Mouse (Mus musculus) intestine, embryonic 14.5 days (tissue): ENCODE results near the gene Hoxa5. TPM values are rescaled to one million over a fixed set of nuclear protein-coding genes. Genes with fewer than 3 reads are reported as not detected.

Experiments used
- ATAC-seq: fragments of 200-750 bp; cut with Nextera tagmentation; replicated peaks from 2 replicates; pipeline ENCODE4 v1.8.0; 2017; ENCODE audit warnings: low read depth, moderate number of reproducible peaks, moderate TSS enrichment, moderate library complexity; ENCODE audit not compliant: low FRiP score, low TSS enrichment
- DNase-seq: peaks from one replicate; pipeline ENCODE4 v3.0.0-alpha.2; 2018; ENCODE audit warnings: low spot score
- H3K27ac ChIP-seq: fragments of 300-500 bp; sonication (generic); 2 replicates; pipeline ENCODE4 v1.5.1; 2014; ENCODE audit warnings: low read depth, mild to moderate bottlenecking, control low read depth
- H3K27me3 ChIP-seq: fragments of 300-500 bp; sonication (generic); replicated peaks from 2 replicates; pipeline ENCODE4 v1.6.1; 2014; ENCODE audit warnings: low read length, control low read depth; ENCODE audit not compliant: control insufficient read depth, insufficient read depth
- H3K36me3 ChIP-seq: fragments of 300-500 bp; sonication (generic); 2 replicates; pipeline ENCODE4 v1.6.1; 2014; ENCODE audit warnings: low read length, control low read depth; ENCODE audit not compliant: control insufficient read depth, insufficient read depth
- H3K4me1 ChIP-seq: fragments of 300-500 bp; sonication (generic); replicated peaks from 2 replicates; pipeline ENCODE4 v1.6.1; 2014; ENCODE audit warnings: low read length, control low read depth, mixed read lengths; ENCODE audit not compliant: control insufficient read depth, insufficient read depth
- H3K4me2 ChIP-seq: fragments of 300-500 bp; sonication (generic); 2 replicates; pipeline ENCODE4 v1.6.1; 2014; ENCODE audit warnings: low read length
- H3K4me3 ChIP-seq: fragments of 300-500 bp; sonication (generic); 2 replicates; pipeline ENCODE4 v1.5.1; 2014; ENCODE audit warnings: low read depth, low read length, control low read depth, mixed read lengths
- H3K9ac ChIP-seq: fragments of 300-500 bp; sonication (generic); 2 replicates; pipeline ENCODE4 v1.6.1; 2014; ENCODE audit warnings: mild to moderate bottlenecking, low read length
- H3K9me3 ChIP-seq: fragments of 300-500 bp; sonication (generic); 2 replicates; pipeline ENCODE4 v1.6.1; 2016; ENCODE audit warnings: low read length, control low read depth; ENCODE audit not compliant: control insufficient read depth
- WGBS: fragments of 180-500 bp; shearing (Covaris S2); extraction: QIAGEN DNeasy Blood & Tissue Kit; methylation state at CpG from one replicate; pipeline ENCODE4 v1.1.7; 2014; 5-methylcytosine and 5-hydroxymethylcytosine counted together
- polyA plus RNA-seq: library from polyadenylated mRNA; unstranded; fragments of >200 nt; fragmentation: Nextera tagmentation; extraction: Ambion mirVana; gene quantifications from 2 replicates; pipeline ENCODE4 v1.2.1, GENCODE M21; 2014

Gene Hoxa5
- polyA plus RNA-seq, 1 experiment from 2014 or later = 34.1 TPM

DNA sequence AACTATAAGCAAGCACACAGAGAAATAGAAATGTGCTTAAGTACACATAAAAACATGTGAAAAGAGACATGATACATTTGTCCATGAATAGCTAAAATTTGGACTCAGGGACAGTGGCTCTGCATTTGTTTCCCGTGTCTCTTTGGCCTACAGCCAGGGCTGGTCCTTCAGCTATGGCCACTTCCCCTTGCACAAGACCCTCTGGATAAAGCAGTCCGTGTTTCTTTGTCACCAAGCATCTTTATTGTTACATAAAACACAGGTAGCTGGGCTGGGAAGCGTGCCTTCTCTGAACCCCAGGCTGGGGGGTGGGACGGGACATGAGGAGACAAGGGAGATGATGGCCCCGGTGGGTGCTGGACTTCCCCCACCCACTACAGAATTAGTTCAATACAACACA lies 9.9 kb upstream of the Hoxa5 start:
- ATAC-seq (no peak), DNase-seq (no peak)
- 47% methylated on average over 5 of the region's 5 CpGs for WGBS
- Histone ChIP-seq H3K27ac (no peak overlapping the region), H3K27me3 (peaks cover 87% of the 10 kb centered on the region), H3K36me3 (no peaks in the 10 kb centered on the region), H3K4me2 (0 out of 2 replicates have a peak overlapping the region, but pooled peaks have one; percentile 78), H3K9ac (no peak overlapping the region), H3K9me3 (no peaks in the 10 kb centered on the region), H3K4me3 (0 out of 2 replicates have a peak overlapping the region, but pooled peaks have one; percentile 64), H3K4me1 (peaks cover 23% of the 10 kb centered on the region; the same call in 1 of the 2 replicates)

DNA sequence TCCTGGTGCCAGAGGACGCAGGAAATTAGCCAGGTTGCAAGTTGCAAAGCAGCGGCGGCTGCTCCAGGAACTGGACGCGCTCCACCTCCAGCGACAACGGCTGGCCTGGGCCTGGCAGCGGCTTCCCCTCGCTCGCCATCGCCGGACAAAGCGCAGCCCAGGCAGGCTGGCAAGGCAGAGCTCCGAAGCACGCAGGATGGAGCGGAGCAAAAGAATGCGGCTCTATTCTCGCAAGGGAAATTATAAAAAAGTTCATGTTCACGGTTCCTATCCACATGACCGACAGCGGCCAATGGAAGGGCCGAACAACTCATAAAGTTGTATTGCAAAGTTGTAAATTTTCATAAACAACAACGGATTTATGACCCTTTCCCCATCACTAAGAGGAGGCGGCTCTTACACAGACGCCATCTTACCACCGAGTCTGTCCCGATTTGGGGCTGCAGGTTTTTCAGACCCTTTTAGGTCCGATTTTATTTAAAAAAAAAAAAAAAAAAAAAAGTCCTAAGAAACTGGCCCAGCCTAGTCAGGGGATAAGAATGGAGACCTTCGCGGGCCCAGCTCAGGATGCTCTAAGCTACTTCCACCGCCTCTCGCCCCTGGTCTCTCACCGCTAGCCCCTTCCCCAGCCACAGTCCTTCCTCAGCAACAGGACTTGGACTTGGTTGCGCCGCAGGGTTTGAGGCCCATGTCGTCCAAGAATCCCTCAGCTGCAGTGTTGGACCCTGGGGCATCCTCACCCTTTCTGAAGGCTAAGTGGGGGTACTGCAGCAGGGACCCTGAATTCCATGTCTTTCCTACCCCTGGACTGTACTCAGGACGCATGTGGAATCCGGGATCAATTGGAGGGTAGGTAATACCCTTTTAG lies 9.0 kb upstream of the Hoxa5 start, which contains the start of the genes Hoxa3 and Gm28308:
TSS of gene Hoxa3 (minus strand) at position 218 of the 868 bp plus-strand sequence.
TSS of gene Gm28308 (minus strand) at position 221 of the 868 bp plus-strand sequence.
- H3K9ac ChIP-seq = peak within 1 kb of the TSS; percentile 69
- H3K9me3 ChIP-seq = no peaks in the 10 kb centered on the region
- 5% methylated on average over 38 of the region's 38 CpGs for WGBS
- peaks cover 86% of the 10 kb centered on the region for H3K27me3 ChIP-seq
- ATAC-seq (peak; percentile 36; the same call in 1 of the 2 replicates), DNase-seq (peak; percentile 78)
- H3K4me3 ChIP-seq = peak within 1 kb of the TSS; percentile 64
- H3K36me3 ChIP-seq = no peaks in the 10 kb centered on the region
- H3K4me1 ChIP-seq = peaks cover 30% of the 10 kb centered on the region
- peak within 1 kb of the TSS; percentile 87 for H3K27ac ChIP-seq
- H3K4me2 ChIP-seq = peak within 1 kb of the TSS; percentile 78

DNA sequence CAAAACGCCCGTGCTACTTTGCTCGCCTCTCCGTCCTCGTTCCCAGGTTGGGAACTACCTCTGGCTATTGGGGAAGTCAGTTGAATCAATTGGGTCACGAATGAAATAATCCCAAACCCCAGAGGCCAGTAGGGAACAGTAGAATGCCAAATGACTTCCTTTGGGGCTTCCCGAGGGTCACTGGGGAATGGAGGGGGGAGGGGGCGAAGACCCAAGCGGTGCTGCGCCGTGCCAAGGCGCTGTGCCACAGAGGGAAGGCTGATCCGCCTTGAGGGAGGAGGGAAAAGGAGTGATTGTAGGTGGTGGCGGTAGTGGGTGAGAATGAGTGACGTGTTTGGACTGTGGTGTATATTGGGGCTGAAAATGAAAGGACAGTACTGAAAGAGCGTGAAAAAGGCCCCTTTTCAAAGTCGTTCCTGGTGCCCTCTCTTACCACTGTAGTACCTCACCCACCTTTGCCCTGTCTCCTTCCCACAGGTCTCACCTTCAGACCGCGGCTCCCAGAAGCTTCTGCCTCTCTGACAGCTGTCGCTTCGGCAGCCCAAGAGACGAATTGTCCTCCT lies 8.2 kb upstream of the Hoxa5 start:
- Histone ChIP-seq H3K9ac (peak overlapping the region; percentile 69), H3K27me3 (peaks cover 81% of the 10 kb centered on the region), H3K4me1 (peaks cover 32% of the 10 kb centered on the region), H3K9me3 (no peaks in the 10 kb centered on the region), H3K4me2 (peak overlapping the region; percentile 78), H3K4me3 (peak overlapping the region; percentile 64), H3K27ac (peak overlapping the region; percentile 87), H3K36me3 (no peaks in the 10 kb centered on the region)
- 5% methylated on average over 22 of the region's 22 CpGs for WGBS
- ATAC-seq (no peak), DNase-seq (peak; percentile 75)

DNA sequence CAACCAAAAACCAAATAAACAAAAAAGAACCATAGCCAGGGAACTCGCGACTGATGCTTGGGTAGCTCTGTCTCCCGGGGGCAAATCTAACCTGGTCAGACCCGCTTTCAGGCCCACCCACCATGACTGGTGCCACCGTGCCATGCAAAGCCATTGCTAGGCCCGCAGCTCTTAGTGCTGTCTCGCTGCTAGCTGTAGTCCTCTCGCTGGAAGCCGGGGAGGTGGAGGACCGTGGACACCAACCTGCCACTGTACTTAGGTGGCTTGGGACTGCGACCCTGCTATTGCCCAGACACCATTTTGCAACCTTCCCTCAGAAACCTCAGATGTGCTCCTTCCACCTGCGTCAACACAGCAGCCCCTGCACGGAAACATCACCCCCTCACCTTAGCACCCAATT lies 7.6 kb upstream of the Hoxa5 start:
- peaks cover 34% of the 10 kb centered on the region for H3K4me1 ChIP-seq
- H3K4me2 ChIP-seq = peak overlapping the region; percentile 78
- H3K27me3 ChIP-seq = peaks cover 84% of the 10 kb centered on the region
- 4% methylated on average over 13 of the region's 13 CpGs for WGBS
- no peaks in the 10 kb centered on the region for H3K36me3 ChIP-seq
- DNase-seq = peak; percentile 81
- H3K27ac ChIP-seq = peak overlapping the region; percentile 87; the same call in 1 of the 2 replicates
- no peak for ATAC-seq
- peak overlapping the region; percentile 69 for H3K9ac ChIP-seq
- peak overlapping the region; percentile 64 for H3K4me3 ChIP-seq
- H3K9me3 ChIP-seq = no peaks in the 10 kb centered on the region

GRCm38 (mm10) chr6:52211170-52211935 lies 7.0 kb upstream of the Hoxa5 start:
- WGBS = 2% methylated on average over 37 of the region's 37 CpGs
- H3K36me3 ChIP-seq = no peaks in the 10 kb centered on the region
- H3K4me3 ChIP-seq = peak overlapping the region; percentile 64
- H3K4me1 ChIP-seq = peaks cover 38% of the 10 kb centered on the region
- H3K27ac ChIP-seq = peak overlapping the region; percentile 87; the same call in 1 of the 2 replicates
- ATAC-seq = peak; percentile 37
- H3K9me3 ChIP-seq = no peaks in the 10 kb centered on the region
- H3K27me3 ChIP-seq = peaks cover 80% of the 10 kb centered on the region
- peak; percentile 83 for DNase-seq
- peak overlapping the region; percentile 78 for H3K4me2 ChIP-seq
- peak overlapping the region; percentile 69 for H3K9ac ChIP-seq

GRCm38 (mm10) chr6:52209685-52210046 lies 5.3 kb upstream of the Hoxa5 start:
- Histone ChIP-seq H3K9ac (peak overlapping the region; percentile 51), H3K4me2 (peak overlapping the region; percentile 78), H3K36me3 (0 out of 2 replicates have a peak, but pooled peaks cover 4% of the 10 kb centered on the region), H3K27me3 (peaks cover 73% of the 10 kb centered on the region), H3K4me3 (peak overlapping the region; percentile 36), H3K27ac (no peak overlapping the region), H3K4me1 (peaks cover 41% of the 10 kb centered on the region), H3K9me3 (no peaks in the 10 kb centered on the region)
- WGBS = 33% methylated on average over 12 of the region's 12 CpGs
- DNase-seq (peak; percentile 67), ATAC-seq (no peak)

- Histone ChIP-seq H3K4me2 (peak overlapping the region; percentile 78), H3K27me3 (peaks cover 67% of the 10 kb centered on the region), H3K9me3 (no peaks in the 10 kb centered on the region), H3K36me3 (0 out of 2 replicates have a peak, but pooled peaks cover 4% of the 10 kb centered on the region), H3K27ac (peak overlapping the region; percentile 57), H3K4me3 (peak overlapping the region; percentile 36), H3K9ac (peak overlapping the region; percentile 51), H3K4me1 (peaks cover 42% of the 10 kb centered on the region)
- WGBS = 20% methylated on average over 18 of the region's 18 CpGs
- no peak for ATAC-seq
- DNase-seq = peak; percentile 75
Observed at GRCm38 (mm10) chr6:52208868-52209684, 4.7 kb upstream of the Hoxa5 start.
